Mouse (Mus musculus) testis, adult 2 months (tissue): ENCODE data around the gene Ppp2r2c. TPM values are rescaled to one million over a fixed set of nuclear protein-coding genes. Genes with fewer than 3 reads are reported as not detected.

Experiments used
- H3K27ac ChIP-seq: fragments of 200-500 bp; 2 replicates; pipeline ENCODE4 v1.5.1; 2012; ENCODE audit warnings: low read depth, low read length; ENCODE audit not compliant: control insufficient read depth, insufficient read depth
- H3K27me3 ChIP-seq: fragments of 200-500 bp; 2 replicates; pipeline ENCODE4 v1.6.1; 2012; ENCODE audit warnings: mild to moderate bottlenecking, low read length, moderate library complexity; ENCODE audit not compliant: control insufficient read depth, insufficient read depth
- H3K36me3 ChIP-seq: fragments of 200-500 bp; 2 replicates; pipeline ENCODE4 v1.6.1; 2012; ENCODE audit warnings: mild to moderate bottlenecking, low read length; ENCODE audit not compliant: control insufficient read depth, insufficient read depth
- H3K4me1 ChIP-seq: fragments of 200-500 bp; 2 replicates; pipeline ENCODE4 v1.6.1; 2012; ENCODE audit warnings: low read length; ENCODE audit not compliant: control insufficient read depth, insufficient read depth
- H3K4me3 ChIP-seq: fragments of 200-500 bp; 2 replicates; pipeline ENCODE4 v1.5.1; 2012; ENCODE audit warnings: low read depth, mild to moderate bottlenecking, low read length, moderate library complexity, mixed read lengths; ENCODE audit not compliant: control insufficient read depth
- CTCF ChIP-seq: fragments of 200-500 bp; IDR thresholded peaks from 2 replicates; pipeline ENCODE4 v1.5.1; 2012; ENCODE audit warnings: low read depth, mild to moderate bottlenecking, inconsistent platforms, low read length, moderate library complexity; ENCODE audit not compliant: control insufficient read depth, insufficient read depth, insufficient replicate concordance
- POLR2A ChIP-seq: fragments of 200-500 bp; IDR thresholded peaks from 2 replicates; pipeline ENCODE4 v1.6.1; 2012; ENCODE audit warnings: low read depth, mild to moderate bottlenecking, inconsistent platforms, low read length, moderate library complexity; ENCODE audit not compliant: control insufficient read depth
- polyA plus RNA-seq: library from polyadenylated mRNA; depleted of rRNA; stranded (reverse); fragments of >200 nt; gene quantifications from 2 replicates; pipeline ENCODE4 v1.2.3, GENCODE M21; 2012

Ppp2r2c gene
- polyA plus RNA-seq, 1 experiment: 0.68 TPM

GRCm38 (mm10) chr5:36915256-36915655 lies 46.9 kb downstream of the Ppp2r2c start:
- H3K4me1 ChIP-seq: peaks cover 3% of the 10 kb centered on the region; the same call in 1 of the 2 replicates
- no peak for TF ChIP-seq POLR2A
- TF ChIP-seq CTCF: no peak
- H3K36me3 ChIP-seq: no peaks in the 10 kb centered on the region
- H3K27me3 ChIP-seq: no peaks in the 10 kb centered on the region
- no peak overlapping the region for H3K4me3 ChIP-seq
- no peak overlapping the region for H3K27ac ChIP-seq

GRCm38 (mm10) chr5:36916581-36916980 lies 48.3 kb downstream of the Ppp2r2c start:
- Histone ChIP-seq H3K27ac (no peak overlapping the region), H3K27me3 (no peaks in the 10 kb centered on the region), H3K4me1 (peaks cover 3% of the 10 kb centered on the region; the same call in 1 of the 2 replicates), H3K36me3 (no peaks in the 10 kb centered on the region), H3K4me3 (no peak overlapping the region)
- TF ChIP-seq CTCF: no peak
- TF ChIP-seq POLR2A: no peak

GRCm38 (mm10) chr5:36917245-36917644 lies 48.9 kb downstream of the Ppp2r2c start:
- H3K27ac ChIP-seq: no peak overlapping the region
- H3K4me1 ChIP-seq: peaks cover 3% of the 10 kb centered on the region; the same call in 1 of the 2 replicates
- no peak overlapping the region for H3K4me3 ChIP-seq
- no peaks in the 10 kb centered on the region for H3K36me3 ChIP-seq
- TF ChIP-seq POLR2A: no peak
- no peak for TF ChIP-seq CTCF
- no peaks in the 10 kb centered on the region for H3K27me3 ChIP-seq

DNA sequence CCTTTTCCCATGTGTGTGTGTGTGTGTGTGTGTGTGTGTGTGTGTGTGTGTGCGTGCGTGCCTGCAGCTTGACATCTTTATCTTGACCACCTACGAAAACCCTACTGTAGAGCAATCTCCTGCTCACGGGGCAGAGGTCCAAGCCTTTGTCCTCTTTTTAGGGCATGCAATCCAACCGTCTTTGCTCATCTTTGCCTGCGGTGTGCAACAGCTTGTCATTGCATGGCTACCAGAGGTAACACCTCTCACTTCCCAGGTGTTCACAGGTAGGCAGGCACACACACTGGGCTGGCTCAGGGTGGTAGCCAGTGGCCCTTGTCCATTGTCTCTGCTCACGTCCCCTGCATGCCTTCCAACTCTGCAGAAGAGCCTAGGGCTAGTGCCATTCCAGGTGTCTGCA lies 49.7 kb downstream of the Ppp2r2c start:
- H3K27me3 ChIP-seq: no peaks in the 10 kb centered on the region
- H3K4me1 ChIP-seq: peaks cover 3% of the 10 kb centered on the region; the same call in 1 of the 2 replicates
- H3K27ac ChIP-seq: no peak overlapping the region
- H3K4me3 ChIP-seq: no peak overlapping the region
- H3K36me3 ChIP-seq: no peaks in the 10 kb centered on the region
- TF ChIP-seq CTCF (no peak), POLR2A (no peak)

GRCm38 (mm10) chr5:36920072-36920471 lies 51.8 kb downstream of the Ppp2r2c start:
- Histone ChIP-seq H3K27ac (no peak overlapping the region), H3K4me1 (peaks cover 3% of the 10 kb centered on the region; the same call in 1 of the 2 replicates), H3K4me3 (no peak overlapping the region), H3K36me3 (no peaks in the 10 kb centered on the region), H3K27me3 (no peaks in the 10 kb centered on the region)
- TF ChIP-seq CTCF: no peak
- no peak for TF ChIP-seq POLR2A

GRCm38 (mm10) chr5:36921871-36922270 lies 53.6 kb downstream of the Ppp2r2c start:
- H3K27ac ChIP-seq: no peak overlapping the region
- no peaks in the 10 kb centered on the region for H3K36me3 ChIP-seq
- H3K27me3 ChIP-seq: no peaks in the 10 kb centered on the region
- H3K4me1 ChIP-seq: no peaks in the 10 kb centered on the region
- H3K4me3 ChIP-seq: no peak overlapping the region
- TF ChIP-seq POLR2A (no peak), CTCF (no peak)

GRCm38 (mm10) chr5:36922811-36923210 lies 54.5 kb downstream of the Ppp2r2c start:
- Histone ChIP-seq H3K4me3 (no peak overlapping the region), H3K36me3 (no peaks in the 10 kb centered on the region), H3K4me1 (no peaks in the 10 kb centered on the region), H3K27ac (no peak overlapping the region), H3K27me3 (no peaks in the 10 kb centered on the region)
- no peak for TF ChIP-seq POLR2A
- no peak for TF ChIP-seq CTCF
